Mouse (Mus musculus) embryo, embryonic 10 days (tissue): ENCODE measurements around the gene Zfp68.
A peak's percentile ranks its signal among the peaks of the same experiment; 100 is the strongest.
"Not testable (repeated sequence)": the region's sequence is repeated elsewhere in the genome, so short reads cannot be mapped to it uniquely, and the experiment has no call there.

Source experiments
- DNase-seq: peaks from one replicate; pipeline ENCODE4 v3.0.0-alpha.2; 2015; ENCODE audit warnings: low spot score

Gene Zfp68

DNA sequence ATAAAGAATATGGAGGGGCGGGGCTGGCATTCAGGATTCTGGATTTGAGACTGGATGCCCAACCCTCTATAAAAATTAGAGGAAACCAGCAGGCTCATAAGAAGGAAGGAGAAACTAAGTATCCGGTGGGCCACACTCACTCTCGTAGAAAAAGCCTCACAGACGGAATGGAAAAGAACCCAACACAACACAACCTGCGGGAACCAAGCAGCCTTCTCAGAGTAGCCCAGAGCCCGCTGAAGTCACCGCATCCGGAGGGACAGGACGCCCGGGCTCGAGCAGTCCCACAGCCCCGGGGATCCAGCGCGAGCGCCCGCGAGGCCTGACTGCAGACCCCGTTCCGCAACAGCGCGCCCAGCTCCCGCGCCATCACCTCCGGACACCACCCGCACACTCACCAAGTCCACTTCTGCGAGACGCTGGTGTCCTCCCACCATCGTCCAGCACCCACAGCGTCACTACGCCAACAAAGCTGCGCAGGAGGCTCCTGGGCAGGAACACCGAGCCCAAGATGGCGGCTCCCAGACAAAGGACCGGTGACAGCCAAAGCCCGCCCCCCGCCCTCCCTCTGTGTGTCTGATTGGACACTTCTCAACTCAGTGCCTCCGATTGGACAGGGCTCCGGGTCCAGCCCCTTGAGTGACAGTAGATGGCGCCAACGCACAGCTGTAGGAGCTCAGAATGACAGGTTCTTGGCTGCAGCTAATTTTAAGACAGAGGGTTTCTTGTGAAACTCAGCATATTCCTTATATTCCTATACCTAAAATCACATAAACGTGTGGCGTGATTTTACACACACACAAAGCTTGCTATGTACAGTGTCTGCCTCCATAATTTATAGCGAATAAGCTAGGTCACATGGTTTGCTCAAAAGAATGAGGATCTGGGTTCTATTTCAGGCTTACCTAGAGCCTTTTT is at the start of gene Zfp68:
Zfp68 (minus strand) TSS at position 551 of the 918 bp plus-strand sequence.
- peak; percentile 96 for DNase-seq

DNA sequence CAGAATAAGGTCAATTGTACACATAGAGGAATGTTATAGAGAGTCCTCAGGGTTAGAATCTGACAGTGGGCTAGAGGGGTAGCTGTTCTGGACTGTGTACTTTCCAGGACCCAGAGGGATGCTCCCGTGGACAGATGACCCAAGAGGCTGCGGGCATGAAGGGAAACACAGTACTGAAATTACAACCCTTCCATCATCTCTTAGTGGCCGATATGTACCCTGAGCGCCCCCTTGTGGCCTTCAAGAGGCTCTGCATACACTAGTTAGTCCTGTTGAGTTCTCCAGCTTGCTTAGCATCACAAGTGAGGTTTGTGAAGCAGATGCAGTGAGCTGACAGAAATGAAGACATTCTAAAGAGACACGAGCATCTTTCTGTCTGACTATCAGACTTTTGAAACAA is 39.4 kb upstream of the Zfp68 start:
- DNase-seq = peak; percentile 77

DNA sequence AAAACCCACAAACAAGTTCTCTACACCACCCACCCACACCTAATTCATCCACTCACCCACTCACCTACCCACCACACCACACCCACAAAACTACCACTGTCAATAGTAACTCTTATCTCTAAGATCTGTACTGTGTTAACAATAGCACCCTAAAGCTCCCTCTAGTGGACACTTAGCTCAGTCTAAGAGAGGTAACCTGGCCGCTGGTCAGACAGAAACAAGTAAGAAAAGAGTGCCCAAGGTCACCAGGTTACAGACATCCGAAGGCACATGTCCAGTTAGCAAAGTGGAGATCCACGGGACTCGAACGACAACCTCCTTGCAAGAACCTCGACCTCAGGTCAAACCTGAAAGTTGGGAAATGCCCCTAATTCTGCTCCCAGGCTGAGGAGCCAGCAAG is 38.3 kb upstream of the Zfp68 start:
- DNase-seq = peak; percentile 69

DNA sequence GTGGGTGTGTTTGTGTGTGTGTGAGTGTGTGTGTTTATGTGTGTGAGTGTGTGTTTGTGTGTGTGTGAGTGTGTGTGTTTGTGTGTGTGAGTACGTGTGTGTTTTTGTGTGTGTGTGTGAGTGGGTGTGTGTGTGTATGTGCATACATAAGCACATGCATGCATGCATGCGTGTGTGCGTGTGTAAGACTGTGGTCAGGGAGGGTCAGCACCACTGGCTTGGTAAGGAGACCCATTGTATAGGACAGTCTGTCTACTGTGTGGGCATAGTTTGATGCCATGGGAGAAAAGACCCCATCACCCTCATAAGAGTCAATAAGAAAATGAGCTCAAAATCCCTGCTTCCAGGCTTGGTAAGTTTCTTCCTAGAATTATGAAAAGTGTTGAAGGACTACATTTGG is 37.8 kb upstream of the Zfp68 start:
- no peak for DNase-seq

DNA sequence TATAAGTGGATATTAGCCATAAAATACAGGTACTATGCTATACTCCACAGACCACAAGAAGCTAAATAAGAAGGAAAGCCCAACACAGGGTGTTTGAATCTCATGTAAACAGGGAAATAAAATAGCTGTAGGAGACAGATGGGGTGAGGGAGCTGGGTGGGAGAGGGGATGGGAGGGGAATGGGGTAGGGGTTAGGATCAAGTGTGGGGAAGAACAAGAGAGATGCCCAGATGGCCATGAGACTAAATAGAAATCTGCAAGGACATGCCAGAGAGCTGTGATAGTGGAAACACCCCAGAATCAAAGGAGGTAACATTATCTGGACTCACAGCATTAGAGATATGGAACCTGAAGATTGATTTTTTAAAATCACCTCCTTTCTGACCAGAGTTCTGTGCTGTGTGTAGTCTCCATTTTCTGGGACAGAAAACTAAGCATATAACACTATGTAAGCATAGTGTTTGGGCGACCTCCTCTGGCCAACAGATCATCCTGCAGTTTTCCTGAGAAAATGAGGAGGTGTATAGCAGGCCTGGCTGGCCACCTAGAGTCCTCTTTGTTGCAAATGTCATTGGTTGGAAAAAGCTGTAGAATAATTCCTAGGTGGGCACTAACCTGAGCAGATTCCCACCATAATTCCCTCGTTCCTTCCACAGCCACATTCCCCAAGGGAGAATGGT is 37.1 kb upstream of the Zfp68 start:
- DNase-seq = peak; percentile 78

DNA sequence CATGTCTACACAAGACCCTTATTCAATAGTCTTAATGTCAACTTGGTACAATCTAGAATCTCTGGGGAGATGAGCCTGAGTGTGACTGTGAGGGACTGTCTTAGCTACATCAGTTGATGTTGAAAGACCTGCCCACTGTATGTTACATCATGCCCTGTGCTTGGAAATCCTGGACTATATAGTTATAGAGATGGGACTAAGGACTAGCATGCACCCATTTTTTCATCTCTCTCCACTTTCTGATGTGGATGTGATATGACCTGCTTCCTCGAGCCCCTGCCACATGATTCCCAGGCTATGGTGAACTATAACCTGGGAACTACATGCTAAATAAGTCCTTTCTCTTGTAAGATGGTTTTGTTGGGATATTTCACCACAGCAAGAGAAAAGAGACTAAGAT is 33.4 kb upstream of the Zfp68 start:
- no peak for DNase-seq

DNA sequence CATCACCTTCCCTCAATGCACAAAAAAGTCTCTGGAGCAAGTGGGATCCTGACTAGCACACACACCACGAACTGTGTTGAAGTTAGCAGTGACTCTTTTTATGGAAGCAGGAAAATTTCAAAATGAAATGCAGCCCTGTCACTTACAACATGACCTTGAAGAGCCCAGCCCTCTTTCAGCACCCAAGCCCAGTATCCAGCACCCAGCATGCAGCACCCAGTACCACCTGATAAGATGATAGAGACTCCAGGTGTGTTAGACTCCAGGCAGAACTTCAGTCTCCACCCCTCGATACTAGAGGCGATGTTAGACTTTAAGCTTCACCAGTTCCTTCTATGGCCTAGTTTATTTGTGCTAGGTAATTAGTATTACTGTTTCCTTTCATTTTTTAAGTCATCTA is 22.2 kb upstream of the Zfp68 start:
- no peak for DNase-seq

DNA sequence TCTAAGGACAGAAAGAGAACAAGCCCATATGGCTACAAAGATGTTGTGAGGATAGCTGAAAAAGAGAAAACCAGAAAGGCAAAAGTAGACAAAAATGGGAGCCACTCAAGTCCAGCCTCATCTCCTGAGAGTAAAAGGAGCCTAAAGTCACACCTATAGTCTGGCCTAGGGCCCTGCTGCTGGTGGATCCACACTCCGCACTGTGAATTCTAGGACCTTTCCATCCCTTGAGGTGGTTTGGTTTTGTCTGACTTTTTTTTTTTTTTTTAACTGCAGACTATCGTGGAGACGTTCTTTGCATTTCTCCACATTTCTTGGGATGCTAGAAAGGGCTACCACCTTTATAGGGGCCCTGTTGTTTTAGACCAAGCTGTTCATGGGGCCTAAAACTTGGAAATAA is 21.5 kb upstream of the Zfp68 start:
- DNase-seq = no peak

DNA sequence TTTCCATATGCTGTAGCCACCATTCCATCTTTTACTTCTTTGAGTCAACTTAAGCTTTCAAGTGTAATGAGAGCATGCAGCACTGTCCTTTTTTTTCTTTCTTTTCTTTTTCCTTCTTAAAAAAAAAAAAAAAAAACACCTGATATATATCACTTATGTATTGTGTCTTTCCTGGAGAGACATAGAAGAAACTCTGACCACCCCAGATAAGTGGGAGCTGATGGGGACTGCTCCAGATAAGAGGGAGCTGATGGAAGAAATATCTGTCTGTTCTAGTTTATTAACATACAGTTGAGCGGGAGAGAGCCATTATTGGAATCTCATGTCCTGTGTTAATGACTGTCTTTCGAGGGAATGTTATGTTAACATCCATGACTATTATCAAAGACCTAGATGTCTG is 16.9 kb upstream of the Zfp68 start:
- DNase-seq = no peak

DNA sequence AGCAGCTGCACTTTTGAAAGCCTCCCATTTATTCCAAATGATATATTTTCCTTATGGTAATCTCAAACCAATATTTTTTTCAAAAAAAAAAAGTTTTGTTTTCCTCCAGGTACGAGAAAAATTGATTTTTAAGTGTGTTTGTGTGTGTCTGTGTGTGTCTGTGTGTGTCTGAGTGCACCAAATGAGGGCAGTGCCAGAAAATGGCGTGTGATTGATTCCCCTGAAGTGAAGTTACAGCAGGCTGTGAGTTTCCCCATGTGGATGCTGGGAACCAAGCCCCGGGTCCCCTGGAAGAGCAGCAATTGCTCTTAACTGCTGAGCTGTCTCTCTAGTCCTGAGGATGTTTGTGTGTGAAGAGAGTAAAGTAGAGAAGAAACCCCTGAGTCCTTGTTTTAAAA is 3.9 kb upstream of the Zfp68 start:
- peak; percentile 11 for DNase-seq

DNA sequence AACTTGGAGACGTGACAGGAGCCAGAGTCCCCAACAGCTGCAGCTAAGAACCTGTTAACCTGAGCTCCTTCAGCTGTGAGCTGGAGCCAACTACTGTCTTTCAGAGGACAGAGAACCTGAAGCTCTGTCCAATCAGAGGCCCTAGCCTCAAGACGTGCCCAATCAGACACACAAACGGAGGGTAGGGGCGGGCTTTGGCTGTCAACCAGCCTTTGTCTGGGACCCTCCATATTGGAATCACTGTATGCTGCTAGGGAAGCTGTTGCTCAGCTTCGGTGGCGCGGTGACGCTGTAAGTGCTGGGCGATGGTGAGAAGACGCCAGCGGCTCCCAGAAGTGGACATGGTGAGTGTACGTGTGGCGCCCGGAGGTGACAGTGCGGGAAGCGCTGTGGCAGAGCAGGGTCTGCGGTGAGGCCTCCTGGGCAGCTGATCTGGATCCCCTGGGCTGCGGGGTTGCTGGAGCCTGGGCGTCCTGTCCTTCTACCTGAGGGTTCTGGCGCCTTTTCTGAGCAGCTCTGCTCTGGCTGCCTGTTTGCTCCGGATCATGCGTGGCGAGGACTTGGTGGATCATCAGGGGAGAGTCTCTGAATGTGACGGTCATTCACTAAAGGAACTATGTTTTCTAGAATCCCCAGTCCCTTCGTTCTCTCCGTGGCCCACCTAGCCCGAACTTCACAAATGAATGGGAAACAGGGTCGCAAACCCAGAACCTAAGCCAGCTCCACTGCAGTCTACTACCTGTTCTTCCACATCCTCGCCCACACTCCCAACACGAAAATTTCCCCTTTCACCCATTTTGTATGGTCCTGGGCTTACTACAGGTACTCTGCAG is 3.3 kb upstream of the Zfp68 start, which contains the start of gene A430033K04Rik:
A430033K04Rik (plus strand) TSS at position 215 of the 833 bp plus-strand sequence.
- peak; percentile 95 for DNase-seq

DNA sequence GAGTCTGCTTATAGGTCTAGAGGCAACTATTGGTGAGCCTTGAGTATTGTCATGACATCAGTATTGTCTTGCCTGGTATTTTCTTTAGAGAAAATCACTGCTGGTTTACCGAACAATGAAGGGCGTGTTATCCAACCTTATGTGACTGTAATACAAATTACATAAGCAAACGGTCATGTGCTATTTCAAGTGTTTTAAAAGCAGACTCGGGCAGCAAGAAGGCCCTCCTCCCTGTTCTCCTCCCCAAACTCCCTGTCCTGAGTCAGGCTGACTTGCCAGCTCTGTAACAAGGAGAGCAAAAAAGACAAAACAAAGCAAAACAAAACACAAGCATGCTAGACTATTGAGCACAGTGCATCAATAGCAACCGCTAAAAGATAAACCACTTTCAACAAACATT is 1.3 kb upstream of the Zfp68 start:
- no peak for DNase-seq

DNA sequence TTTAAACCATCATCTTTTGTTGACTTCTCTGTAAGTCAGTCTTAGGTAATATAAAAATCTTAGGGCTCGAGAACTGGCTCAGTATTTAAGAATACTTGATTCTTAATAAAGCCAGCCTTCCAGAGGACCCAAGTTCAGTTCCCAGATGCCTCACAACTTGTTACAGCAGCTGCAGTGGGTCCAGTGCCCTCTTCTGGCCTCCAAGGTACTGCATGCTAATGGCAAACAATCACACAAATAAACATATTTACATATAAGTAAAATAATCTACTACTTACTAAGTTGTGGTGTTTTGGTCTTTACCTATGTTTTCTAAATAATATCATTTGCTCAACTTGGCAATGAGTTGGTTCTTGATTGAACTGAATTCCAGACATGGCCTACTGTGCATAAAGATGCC is 1.2 kb downstream of the Zfp68 start:
- no peak for DNase-seq

DNA sequence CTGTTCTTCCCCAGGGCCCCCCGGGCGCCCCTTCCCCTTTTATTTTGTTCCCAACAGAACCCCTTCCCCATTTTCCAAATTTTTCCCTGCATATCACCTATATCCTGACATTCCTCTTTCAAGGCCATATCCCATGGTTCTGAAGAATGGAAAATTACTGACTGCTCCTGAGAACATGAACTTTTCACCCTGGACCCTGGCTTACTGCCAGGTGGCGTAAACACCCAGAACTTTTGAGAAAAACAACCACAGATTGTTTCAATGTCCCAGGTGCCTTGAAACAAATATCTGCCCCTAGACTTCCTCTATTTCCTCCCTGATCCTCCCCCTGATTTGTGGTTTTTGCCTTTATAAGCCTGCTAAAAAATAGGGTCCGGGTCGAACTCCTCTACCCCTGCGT is 32.2 kb downstream of the Zfp68 start:
- DNase-seq = no peak

DNA sequence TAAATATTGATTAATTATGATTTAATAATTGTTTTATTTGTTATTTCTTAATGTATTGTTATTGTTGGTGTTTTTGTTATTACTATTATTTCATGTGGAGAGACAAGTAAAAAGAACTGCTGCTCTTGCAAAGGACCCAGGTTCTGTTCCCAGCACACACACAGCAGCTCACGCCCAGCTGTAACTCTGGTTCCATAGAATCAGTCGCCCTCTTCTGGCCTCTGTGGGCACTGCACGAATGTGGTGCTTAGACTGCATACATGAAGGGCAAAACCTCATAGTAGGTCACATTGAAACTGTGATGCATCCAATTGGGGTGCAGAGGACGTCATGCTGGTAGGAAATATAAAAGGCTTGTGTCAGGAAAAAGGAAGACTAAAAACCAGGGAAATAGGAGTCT is 47.9 kb downstream of the Zfp68 start:
- peak; percentile 59 for DNase-seq

DNA sequence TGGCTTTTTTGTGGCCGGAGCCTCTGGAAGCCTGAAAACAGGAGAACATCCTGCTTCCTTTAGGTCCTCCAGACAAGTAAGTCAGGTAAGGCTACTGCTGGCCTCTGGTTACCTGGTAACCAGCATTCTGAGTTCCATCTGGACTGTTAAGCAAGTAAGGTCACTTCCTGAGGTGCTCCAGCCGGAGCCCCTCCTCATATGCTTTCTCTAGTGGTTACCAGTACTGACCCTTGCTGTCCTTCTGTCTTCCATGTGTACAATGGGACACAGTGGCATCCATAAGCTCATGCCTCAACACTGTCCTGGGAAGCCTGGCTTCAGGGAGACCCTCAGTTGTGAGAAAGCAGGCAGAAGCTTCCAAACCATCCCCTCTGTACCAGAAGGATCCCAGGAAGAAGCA is 54.9 kb downstream of the Zfp68 start, which contains the start of gene 1700123K08Rik:
1700123K08Rik (minus strand) TSS at position 101 of the 400 bp plus-strand sequence.
- DNase-seq = not testable (repeated sequence)
